Mouse (Mus musculus) cerebellum, adult 2 months (tissue): ENCODE results near the gene Eif4enif1.
"Not testable (repeated sequence)": the region's sequence is repeated elsewhere in the genome, so short reads cannot be mapped to it uniquely, and the experiment has no call there.

Experiments
- CTCF ChIP-seq: fragments of 200-500 bp; IDR thresholded peaks from 2 replicates; pipeline ENCODE4 v1.5.1; 2011; ENCODE audit warnings: low read depth, mild to moderate bottlenecking, control low read depth, low read length, moderate library complexity, borderline replicate concordance; ENCODE audit not compliant: insufficient read depth
- POLR2A ChIP-seq: fragments of 200-500 bp; IDR thresholded peaks from 2 replicates; pipeline ENCODE4 v1.6.1; 2011; ENCODE audit warnings: low read length, control low read depth, borderline replicate concordance; ENCODE audit not compliant: insufficient read depth

DNA sequence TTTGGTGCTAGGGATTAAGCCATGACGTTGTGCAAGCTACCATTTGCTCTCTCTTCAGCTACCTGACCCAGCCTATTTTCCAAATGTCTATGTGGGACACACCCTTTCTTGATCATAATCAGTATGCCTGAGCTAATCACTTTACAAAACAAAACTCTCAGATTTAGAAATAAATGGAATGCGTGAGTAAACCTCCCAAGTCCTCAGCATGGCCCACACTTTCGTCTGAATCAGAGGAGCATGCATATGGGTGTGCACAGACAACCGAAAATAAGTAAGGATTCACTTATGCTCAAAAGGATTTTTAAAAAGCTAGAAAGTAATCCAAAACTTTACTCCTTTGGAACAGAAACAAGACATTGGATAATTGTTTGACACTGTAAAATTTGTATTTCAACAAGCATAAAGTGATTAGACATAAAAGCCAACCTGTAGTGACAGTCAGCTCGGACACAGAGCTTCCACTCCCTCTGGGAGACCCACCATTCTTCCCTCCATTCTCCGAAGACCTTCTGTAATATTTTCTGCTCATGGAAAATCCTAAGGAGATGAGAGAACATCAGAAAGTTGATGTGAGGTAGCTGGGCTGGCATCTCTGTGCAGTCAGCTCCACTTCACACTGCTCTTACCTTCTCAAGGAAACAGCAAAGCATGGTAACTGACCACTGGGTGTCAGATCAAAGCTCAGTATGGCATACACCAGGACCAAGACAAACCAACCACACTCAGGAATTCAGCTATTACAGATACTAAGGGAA lies 23.0 kb upstream of the Eif4enif1 start:
- TF ChIP-seq CTCF, POLR2A: not testable (repeated sequence)
